Mouse (Mus musculus) thymus, postnatal 0 days (tissue): ENCODE results near the gene Pibf1. TPM values are rescaled to one million over a fixed set of nuclear protein-coding genes. Genes with fewer than 3 reads are reported as not detected.

ENCODE experiments used
- DNase-seq: peaks from one replicate; pipeline ENCODE4 v3.0.0-alpha.2; 2015; ENCODE audit warnings: low spot score
- polyA plus RNA-seq: library from polyadenylated mRNA; unstranded; fragments of >200 nt; fragmentation: Nextera tagmentation; extraction: Ambion mirVana; gene quantifications from 2 replicates; pipeline ENCODE4 v1.2.1, GENCODE M21; 2015

Gene Pibf1
- polyA plus RNA-seq, 1 experiment from 2014 or later, result 13.9 TPM

- DNase-seq, result no peak
Measured at GRCm38 (mm10) chr14:99265791-99266190, 166.6 kb downstream of the Pibf1 start.

GRCm38 (mm10) chr14:99266749-99267148 lies 167.5 kb downstream of the Pibf1 start:
- no peak for DNase-seq

- no peak for DNase-seq
Measured at GRCm38 (mm10) chr14:99274056-99274455, 174.8 kb downstream of the Pibf1 start.

GRCm38 (mm10) chr14:99275827-99276226 lies 176.6 kb downstream of the Pibf1 start:
- no peak for DNase-seq

- no peak for DNase-seq
Measured at GRCm38 (mm10) chr14:99278312-99278711, 179.1 kb downstream of the Pibf1 start.

- no peak for DNase-seq
Measured at GRCm38 (mm10) chr14:99278763-99279486, 179.7 kb downstream of the Pibf1 start.

- DNase-seq, result no peak
Measured at GRCm38 (mm10) chr14:99280399-99280798, 181.2 kb downstream of the Pibf1 start.

- no peak for DNase-seq
Measured at GRCm38 (mm10) chr14:99280825-99281433, 181.7 kb downstream of the Pibf1 start.

- no peak for DNase-seq
Measured at GRCm38 (mm10) chr14:99285486-99285885, 186.3 kb downstream of the Pibf1 start.

GRCm38 (mm10) chr14:99292176-99292575 lies 193.0 kb downstream of the Pibf1 start:
- DNase-seq, result no peak

GRCm38 (mm10) chr14:99294424-99294823 lies 195.2 kb downstream of the Pibf1 start:
- DNase-seq, result no peak

GRCm38 (mm10) chr14:99295606-99296341 lies 196.6 kb downstream of the Pibf1 start:
- no peak for DNase-seq

- DNase-seq, result peak; percentile 80
Measured at GRCm38 (mm10) chr14:99298385-99299021, 199.3 kb downstream of the Pibf1 start, which contains the start of gene Klf5. TSS of gene Klf5 (plus strand) at chr14:99298691.

- DNase-seq, result peak; percentile 9
Measured at GRCm38 (mm10) chr14:99299022-99299481, 199.8 kb downstream of the Pibf1 start.

GRCm38 (mm10) chr14:99299701-99300191 lies 200.5 kb downstream of the Pibf1 start:
- no peak for DNase-seq

- peak; percentile 5 for DNase-seq
Measured at GRCm38 (mm10) chr14:99301472-99301871, 202.2 kb downstream of the Pibf1 start.

Other genes with a start within 250 kb of the Pibf1 start
- 3.9 and 6.2 TPM in 2 replicates for gene Rpl36a-ps1, start 105.1 kb upstream of the Pibf1 start, polyA plus RNA-seq
- gene Mzt1, start 53.3 kb upstream of the Pibf1 start, polyA plus RNA-seq, result 99.9 and 112 TPM in 2 replicates
- 45.5 and 65.5 TPM in 2 replicates for gene Bora, start 53.2 kb upstream of the Pibf1 start, polyA plus RNA-seq
- gene Dis3, start 346 bp downstream of the Pibf1 start, polyA plus RNA-seq, result 23.9 TPM in 2 replicates
- 1.6 and 2.3 TPM in 2 replicates for gene Klf5, start 199.3 kb downstream of the Pibf1 start, polyA plus RNA-seq